Mouse (Mus musculus) cerebellum, adult 2 months (tissue): ENCODE data around the gene Tmem88.

Experiments used
- CTCF ChIP-seq: fragments of 200-500 bp; IDR thresholded peaks from 2 replicates; pipeline ENCODE4 v1.5.1; 2011; ENCODE audit warnings: low read depth, mild to moderate bottlenecking, control low read depth, low read length, moderate library complexity, borderline replicate concordance; ENCODE audit not compliant: insufficient read depth
- POLR2A ChIP-seq: fragments of 200-500 bp; IDR thresholded peaks from 2 replicates; pipeline ENCODE4 v1.6.1; 2011; ENCODE audit warnings: low read length, control low read depth, borderline replicate concordance; ENCODE audit not compliant: insufficient read depth

GRCm38 (mm10) chr11:69362479-69362878 lies 35.6 kb downstream of the Tmem88 start:
- no peak for TF ChIP-seq CTCF
- no peak for TF ChIP-seq POLR2A
